Mouse (Mus musculus): Measurements from ENCODE around the gene Abr. TPM values are rescaled to one million over a fixed set of nuclear protein-coding genes. Genes with fewer than 3 reads are reported as not detected.

The Abr gene
- polyA plus RNA-seq, 1 experiment: 158 TPM

- H3K27ac ChIP-seq (ENCODE audit: insufficient read depth, low read depth, low read length): peak overlapping the region; percentile 98
- TF ChIP-seq POLR2A (IDR thresholded peaks at IDR 0.05; ENCODE audit: borderline replicate concordance, low read depth, low read length) (no peak), CTCF (IDR thresholded peaks at IDR 0.05; ENCODE audit: low read depth, low read length) (no peak)
- peaks cover 77% of the 10 kb centered on the region for H3K4me1 ChIP-seq (ENCODE audit: control insufficient read depth, insufficient read depth, low read length)
- H3K4me3 ChIP-seq (ENCODE audit: insufficient read depth, low read length): peak overlapping the region; percentile 83
These were observed 50.5 kb downstream of the Abr start for GRCm38 (mm10) chr11:76571613-76571929.

GRCm38 (mm10) chr11:76570741-76571612 is 51.1 kb downstream of the Abr start:
- H3K4me3 ChIP-seq (ENCODE audit: insufficient read depth, low read length): peak overlapping the region; percentile 83

GRCm38 (mm10) chr11:76570201-76570731 is 51.8 kb downstream of the Abr start:
- TF ChIP-seq CTCF (IDR thresholded peaks at IDR 0.05; ENCODE audit: low read depth, low read length): no peak
- no peak for TF ChIP-seq POLR2A (IDR thresholded peaks at IDR 0.05; ENCODE audit: borderline replicate concordance, low read depth, low read length)
- H3K27ac ChIP-seq (ENCODE audit: insufficient read depth, low read depth, low read length): peak overlapping the region; percentile 33
- H3K4me3 ChIP-seq (ENCODE audit: insufficient read depth, low read length): peak overlapping the region; percentile 83
- peaks cover 73% of the 10 kb centered on the region for H3K4me1 ChIP-seq (ENCODE audit: control insufficient read depth, insufficient read depth, low read length)

More at GRCm38 (mm10) chr11:76570741-76571612, 51.1 kb downstream of the Abr start:
- Histone ChIP-seq H3K27ac (ENCODE audit: insufficient read depth, low read depth, low read length) (peak overlapping the region; percentile 98), H3K4me1 (ENCODE audit: control insufficient read depth, insufficient read depth, low read length) (peaks cover 74% of the 10 kb centered on the region)
- no peak for TF ChIP-seq CTCF (IDR thresholded peaks at IDR 0.05; ENCODE audit: low read depth, low read length)
- no peak for TF ChIP-seq POLR2A (IDR thresholded peaks at IDR 0.05; ENCODE audit: borderline replicate concordance, low read depth, low read length)

GRCm38 (mm10) chr11:76569436-76569835 is 52.7 kb downstream of the Abr start:
- Histone ChIP-seq H3K4me1 (ENCODE audit: control insufficient read depth, insufficient read depth, low read length) (peaks cover 76% of the 10 kb centered on the region), H3K27ac (ENCODE audit: insufficient read depth, low read depth, low read length) (no peak overlapping the region), H3K4me3 (ENCODE audit: insufficient read depth, low read length) (peak overlapping the region; percentile 83)
- TF ChIP-seq CTCF (IDR thresholded peaks at IDR 0.05; ENCODE audit: low read depth, low read length): no peak
- TF ChIP-seq POLR2A (IDR thresholded peaks at IDR 0.05; ENCODE audit: borderline replicate concordance, low read depth, low read length): no peak

- no peak overlapping the region for H3K4me3 ChIP-seq (ENCODE audit: insufficient read depth, low read length)
- TF ChIP-seq CTCF (IDR thresholded peaks at IDR 0.05; ENCODE audit: low read depth, low read length) (no peak), POLR2A (IDR thresholded peaks at IDR 0.05; ENCODE audit: borderline replicate concordance, low read depth, low read length) (no peak)
- H3K4me1 ChIP-seq (ENCODE audit: control insufficient read depth, insufficient read depth, low read length): peaks cover 83% of the 10 kb centered on the region
- H3K27ac ChIP-seq (ENCODE audit: insufficient read depth, low read depth, low read length): no peak overlapping the region
These were observed 56.0 kb downstream of the Abr start for GRCm38 (mm10) chr11:76566081-76566480.

- Histone ChIP-seq H3K4me1 (ENCODE audit: control insufficient read depth, insufficient read depth, low read length) (peaks cover 81% of the 10 kb centered on the region), H3K27ac (ENCODE audit: insufficient read depth, low read depth, low read length) (peak overlapping the region; percentile 82), H3K4me3 (ENCODE audit: insufficient read depth, low read length) (no peak overlapping the region)
- no peak for TF ChIP-seq CTCF (IDR thresholded peaks at IDR 0.05; ENCODE audit: low read depth, low read length)
- no peak for TF ChIP-seq POLR2A (IDR thresholded peaks at IDR 0.05; ENCODE audit: borderline replicate concordance, low read depth, low read length)
These were observed 59.5 kb downstream of the Abr start for GRCm38 (mm10) chr11:76562584-76562983.

- no peak overlapping the region for H3K4me3 ChIP-seq (ENCODE audit: insufficient read depth, low read length)
- TF ChIP-seq POLR2A (IDR thresholded peaks at IDR 0.05; ENCODE audit: borderline replicate concordance, low read depth, low read length) (no peak), CTCF (IDR thresholded peaks at IDR 0.05; ENCODE audit: low read depth, low read length) (no peak)
- peaks cover 77% of the 10 kb centered on the region for H3K4me1 ChIP-seq (ENCODE audit: control insufficient read depth, insufficient read depth, low read length)
- H3K27ac ChIP-seq (ENCODE audit: insufficient read depth, low read depth, low read length): peak overlapping the region; percentile 82
These were observed 59.9 kb downstream of the Abr start for GRCm38 (mm10) chr11:76562165-76562564.

GRCm38 (mm10) chr11:76557837-76558236 is 64.3 kb downstream of the Abr start:
- H3K4me1 ChIP-seq (ENCODE audit: control insufficient read depth, insufficient read depth, low read length): peaks cover 41% of the 10 kb centered on the region
- peak overlapping the region; percentile 57 for H3K27ac ChIP-seq (ENCODE audit: insufficient read depth, low read depth, low read length)
- H3K4me3 ChIP-seq (ENCODE audit: insufficient read depth, low read length): no peak overlapping the region
- TF ChIP-seq POLR2A (IDR thresholded peaks at IDR 0.05; ENCODE audit: borderline replicate concordance, low read depth, low read length) (no peak), CTCF (IDR thresholded peaks at IDR 0.05; ENCODE audit: low read depth, low read length) (no peak)

- no peak overlapping the region for H3K27ac ChIP-seq (ENCODE audit: insufficient read depth, low read depth, low read length)
- H3K4me3 ChIP-seq (ENCODE audit: insufficient read depth, low read length): no peak overlapping the region
- no peak for TF ChIP-seq POLR2A (IDR thresholded peaks at IDR 0.05; ENCODE audit: borderline replicate concordance, low read depth, low read length)
- TF ChIP-seq CTCF (IDR thresholded peaks at IDR 0.05; ENCODE audit: low read depth, low read length): no peak
- H3K4me1 ChIP-seq (ENCODE audit: control insufficient read depth, insufficient read depth, low read length): peaks cover 28% of the 10 kb centered on the region
These were observed 73.9 kb downstream of the Abr start for GRCm38 (mm10) chr11:76548153-76548721.

- Histone ChIP-seq H3K27ac (ENCODE audit: insufficient read depth, low read depth, low read length) (no peak overlapping the region), H3K4me1 (ENCODE audit: control insufficient read depth, insufficient read depth, low read length) (peaks cover 31% of the 10 kb centered on the region)
- no peak for TF ChIP-seq CTCF (IDR thresholded peaks at IDR 0.05; ENCODE audit: low read depth, low read length)
- no peak for TF ChIP-seq POLR2A (IDR thresholded peaks at IDR 0.05; ENCODE audit: borderline replicate concordance, low read depth, low read length)
These were observed 74.7 kb downstream of the Abr start for GRCm38 (mm10) chr11:76547420-76547819.

More at GRCm38 (mm10) chr11:76547420-76547819, 74.7 kb downstream of the Abr start:
- no peak overlapping the region for H3K4me3 ChIP-seq (ENCODE audit: insufficient read depth, low read length)

All from bone marrow macrophage, adult 2 months (primary cell).